ENCODE assay signal across 13 mouse cellular contexts in the genomic region with DNA sequence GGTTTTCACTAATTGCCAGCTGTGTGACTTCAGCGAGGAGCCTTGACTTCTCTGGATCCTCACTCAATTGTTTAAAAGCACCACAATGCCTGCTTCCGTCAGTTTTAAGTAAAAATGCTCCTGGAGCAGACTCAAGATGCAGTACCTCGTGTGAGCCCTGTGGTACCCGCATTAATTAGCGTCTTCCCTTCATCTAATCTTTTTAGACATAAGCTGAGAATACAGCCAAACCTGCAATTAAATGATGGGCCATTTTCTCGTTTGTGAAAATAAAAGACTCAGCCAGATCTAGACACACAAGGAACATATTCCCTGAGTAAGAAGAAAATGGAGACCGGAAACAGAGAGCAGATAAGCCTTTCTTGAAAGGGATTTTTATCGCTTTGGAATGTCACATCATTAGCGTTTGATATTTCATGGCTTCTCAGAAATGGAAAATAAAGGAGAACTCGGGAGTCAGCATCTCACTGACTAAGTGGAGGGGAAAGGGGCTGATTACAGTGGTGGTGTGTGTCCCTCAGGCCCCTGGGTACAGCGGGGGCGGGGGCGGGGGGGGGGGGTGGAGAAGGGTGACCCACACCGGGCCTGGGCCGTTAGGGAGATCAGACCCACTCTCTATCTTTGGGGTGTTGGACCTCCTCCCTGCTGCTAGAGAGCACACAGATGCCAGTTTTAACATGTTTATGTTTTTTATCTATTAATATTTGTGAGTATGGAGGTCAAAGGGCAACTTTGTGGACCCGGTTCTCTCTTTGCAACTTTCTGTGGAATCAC.
DNase-seq lines count a peak whose midpoint lies in the region; ATAC-seq and TF ChIP-seq lines count a peak whose summit lies in the region.
"Had no signal": no experiment of that assay in that cellular context is flagged by ENCODE, and none has a peak within 500 bp of the region (broad histone marks: within the 10 kb centered on the region; RNA-seq: fewer than 3 reads in every experiment).

No protein-coding gene starts in this region.

- H3K9ac ChIP-seq in forebrain, postnatal 0 days: no peak overlapping the region
- H3K9ac ChIP-seq in forebrain, embryonic 13.5 days: no peak overlapping the region
- H3K9ac ChIP-seq in midbrain, embryonic 12.5 days (replicated peaks): no peak overlapping the region
- H3K9ac ChIP-seq in midbrain, embryonic 16.5 days (ENCODE audit: low read depth, low read length): peak overlapping the region; percentile 13; the same call in 1 of the 2 replicates
- H3K9ac ChIP-seq: heart, embryonic 15.5 days had no signal

- H3K4me1 ChIP-seq in forebrain, postnatal 0 days (ENCODE audit: insufficient read depth): no peaks in the 10 kb centered on the region
- H3K4me1 ChIP-seq in forebrain, embryonic 13.5 days: peaks cover 46% of the 10 kb centered on the region
- H3K4me1 ChIP-seq in kidney, adult 2 months (ENCODE audit: control insufficient read depth, insufficient read depth, low read length): peaks cover 9% of the 10 kb centered on the region
- peaks cover 40% of the 10 kb centered on the region for H3K4me1 ChIP-seq in midbrain, embryonic 12.5 days
- peaks cover 46% of the 10 kb centered on the region for H3K4me1 ChIP-seq in midbrain, embryonic 10.5 days
- H3K4me1 ChIP-seq in midbrain, embryonic 16.5 days (ENCODE audit: control insufficient read depth, insufficient read depth, low read length): peaks cover 43% of the 10 kb centered on the region

- no peak for TF ChIP-seq POLR2A in kidney, adult 2 months (IDR thresholded peaks at IDR 0.05; ENCODE audit: low read depth, low read length)

- no peaks in the 10 kb centered on the region for H3K9me3 ChIP-seq in forebrain, postnatal 0 days (ENCODE audit: low read length)
- H3K9me3 ChIP-seq in forebrain, embryonic 13.5 days (replicated peaks): no peaks in the 10 kb centered on the region
- H3K9me3 ChIP-seq in midbrain, embryonic 12.5 days: no peaks in the 10 kb centered on the region
- H3K9me3 ChIP-seq in midbrain, embryonic 10.5 days (replicated peaks): no peaks in the 10 kb centered on the region
- no peaks in the 10 kb centered on the region for H3K9me3 ChIP-seq in midbrain, embryonic 16.5 days (replicated peaks; ENCODE audit: control insufficient read depth, low read length, poor library complexity, severe bottlenecking)
- H3K9me3 ChIP-seq: heart, embryonic 15.5 days had no signal

- no peak for TF ChIP-seq CTCF in forebrain, postnatal 0 days (IDR thresholded peaks at IDR 0.05; ENCODE audit: low read depth)
- TF ChIP-seq CTCF in kidney, adult 2 months (conservative IDR thresholded peaks at IDR 0.05; ENCODE audit: insufficient read depth, insufficient read length, low read depth, low read length): no peak

- no peak overlapping the region for H3K4me3 ChIP-seq in forebrain, postnatal 0 days (ENCODE audit: low read depth, low read length)
- no peak overlapping the region for H3K4me3 ChIP-seq in forebrain, embryonic 13.5 days
- H3K4me3 ChIP-seq in kidney, adult 2 months (ENCODE audit: insufficient read depth, low read depth, low read length): no peak overlapping the region
- no peak overlapping the region for H3K4me3 ChIP-seq in midbrain, embryonic 12.5 days
- no peak overlapping the region for H3K4me3 ChIP-seq in midbrain, embryonic 10.5 days
- H3K4me3 ChIP-seq in midbrain, embryonic 16.5 days (ENCODE audit: low read depth, low read length): no peak overlapping the region
- H3K4me3 ChIP-seq: heart, embryonic 15.5 days had no signal

- H3K4me2 ChIP-seq in forebrain, postnatal 0 days (ENCODE audit: low read depth): no peak overlapping the region
- H3K4me2 ChIP-seq in forebrain, embryonic 13.5 days: no peak overlapping the region
- H3K4me2 ChIP-seq in midbrain, embryonic 12.5 days (replicated peaks): no peak overlapping the region
- no peak overlapping the region for H3K4me2 ChIP-seq in midbrain, embryonic 16.5 days (ENCODE audit: low read length)

- peaks cover 9% of the 10 kb centered on the region for H3K27me3 ChIP-seq in forebrain, postnatal 0 days (ENCODE audit: insufficient read depth, low read length)
- H3K27me3 ChIP-seq in forebrain, embryonic 13.5 days: peaks cover 12% of the 10 kb centered on the region; the same call in 1 of the 2 replicates
- H3K27me3 ChIP-seq in kidney, adult 2 months (replicated peaks; ENCODE audit: control insufficient read depth, insufficient read depth, low read length): no peaks in the 10 kb centered on the region; the same call in 1 of the 2 replicates
- H3K27me3 ChIP-seq in midbrain, embryonic 12.5 days: no peaks in the 10 kb centered on the region
- H3K27me3 ChIP-seq in midbrain, embryonic 10.5 days (ENCODE audit: low read depth, poor library complexity, severe bottlenecking): peaks cover 9% of the 10 kb centered on the region; the same call in 1 of the 2 replicates
- no peaks in the 10 kb centered on the region for H3K27me3 ChIP-seq in midbrain, embryonic 16.5 days (ENCODE audit: control insufficient read depth, insufficient read depth, low read depth, low read length)

- WGBS in forebrain, postnatal 0 days: 35% methylated on average over 16 of the region's 16 CpGs
- WGBS in forebrain, embryonic 13.5 days: 43% methylated on average over 16 of the region's 16 CpGs
- WGBS in kidney, adult 2 months: 57% methylated on average over 16 of the region's 16 CpGs
- WGBS in midbrain, embryonic 12.5 days: 68% methylated on average over 16 of the region's 16 CpGs
- 79% methylated on average over 16 of the region's 16 CpGs for WGBS in midbrain, embryonic 10.5 days
- WGBS in midbrain, embryonic 16.5 days: 52% methylated on average over 15 of the region's 16 CpGs

- ATAC-seq in forebrain, postnatal 0 days: no peak
- ATAC-seq in forebrain, embryonic 13.5 days: no peak
- no peak for ATAC-seq in midbrain, embryonic 12.5 days (ENCODE audit: low FRiP score, low read depth)
- ATAC-seq in midbrain, embryonic 16.5 days: no peak
- ATAC-seq: activated CD4-positive, CD25-positive, alpha-beta regulatory T cell, adult 4 months had no signal

- no peak overlapping the region for H3K27ac ChIP-seq in forebrain, postnatal 0 days (ENCODE audit: low read depth, low read length)
- H3K27ac ChIP-seq in forebrain, embryonic 13.5 days: no peak overlapping the region
- H3K27ac ChIP-seq in kidney, adult 2 months (ENCODE audit: insufficient read depth, low read depth, low read length): peak overlapping the region; percentile 73; the same call in 1 of the 2 replicates
- peak overlapping the region; percentile 83; the same call in 1 of the 2 replicates for H3K27ac ChIP-seq in midbrain, embryonic 12.5 days (replicated peaks)
- H3K27ac ChIP-seq in midbrain, embryonic 10.5 days (replicated peaks): no peak overlapping the region
- peak overlapping the region; percentile 77; the same call in 1 of the 2 replicates for H3K27ac ChIP-seq in midbrain, embryonic 16.5 days (ENCODE audit: low read length)
- H3K27ac ChIP-seq: heart, embryonic 15.5 days had no signal

- peak; percentile 41 for DNase-seq in forebrain, postnatal 0 days
- DNase-seq in kidney, adult 2 months: peak; percentile 10
- DNase-seq in kidney, adult 9 months: no peak
- DNase-seq in midbrain, embryonic 10.5 days (ENCODE audit: low spot score): no peak
- DNase-seq in ovary, postnatal 14 days (ENCODE audit: low spot score): no peak
- DNase-seq: adrenal gland, postnatal 25 days; cerebellum, postnatal 10 days; right cerebral cortex, postnatal 25 days had no signal

- H3K36me3 ChIP-seq in forebrain, postnatal 0 days (ENCODE audit: insufficient read depth): no peaks in the 10 kb centered on the region
- H3K36me3 ChIP-seq in forebrain, embryonic 13.5 days (ENCODE audit: poor library complexity, severe bottlenecking): no peaks in the 10 kb centered on the region
- no peaks in the 10 kb centered on the region for H3K36me3 ChIP-seq in kidney, adult 2 months (ENCODE audit: control insufficient read depth, insufficient read depth, low read length)
- no peaks in the 10 kb centered on the region for H3K36me3 ChIP-seq in midbrain, embryonic 12.5 days
- no peaks in the 10 kb centered on the region for H3K36me3 ChIP-seq in midbrain, embryonic 10.5 days
- no peaks in the 10 kb centered on the region for H3K36me3 ChIP-seq in midbrain, embryonic 16.5 days (ENCODE audit: control insufficient read depth, insufficient read depth, low read length)
- H3K36me3 ChIP-seq: heart, embryonic 15.5 days had no signal

Comparison
In these comparisons a context has a peak if more than half of its experiments do, and no peak if none do; other contexts are left out.
1. DNase-seq: peak in forebrain, postnatal 0 days (single experiment) and kidney, adult 2 months (single experiment); none in kidney, adult 9 months (single experiment), midbrain, embryonic 10.5 days (single experiment) and ovary, postnatal 14 days (single experiment).
2. H3K27ac ChIP-seq: peak in kidney, adult 2 months (single experiment), midbrain, embryonic 12.5 days (single experiment) and midbrain, embryonic 16.5 days (single experiment); none in forebrain, postnatal 0 days (single experiment), forebrain, embryonic 13.5 days (single experiment) and midbrain, embryonic 10.5 days (single experiment).